Mouse (Mus musculus) myocyte (in vitro differentiated cells): Measurements from ENCODE around the gene Tex21.

Source experiments
- CEBPB ChIP-seq: IDR thresholded peaks from 2 replicates; pipeline ENCODE4 v1.6.1; 2011; ENCODE audit warnings: mild to moderate bottlenecking, moderate library complexity; ENCODE audit not compliant: poor library complexity, insufficient read depth, severe bottlenecking
- E2F4 ChIP-seq: IDR thresholded peaks from one replicate; pipeline ENCODE4 v1.6.1; 2011; ENCODE audit warnings: mild to moderate bottlenecking, control low read depth, moderate library complexity; ENCODE audit not compliant: insufficient read depth
- MAX ChIP-seq: IDR thresholded peaks from one replicate; pipeline ENCODE4 v1.6.1; 2011; ENCODE audit warnings: low read depth, mild to moderate bottlenecking, control low read depth
- MYOG ChIP-seq, 3 experiments: IDR thresholded peaks; one replicate each; pipeline ENCODE4 v1.6.1; 2011; ENCODE audit warnings: control low read depth in 2 of 3, low read depth in 2 of 3, mild to moderate bottlenecking in 2 of 3; ENCODE audit not compliant: insufficient read length in 2 of 3, control insufficient read depth in 1 of 3, insufficient read depth in 1 of 3
- POLR2A ChIP-seq: IDR thresholded peaks from one replicate; pipeline ENCODE4 v1.6.1; 2011; ENCODE audit warnings: low read depth, mild to moderate bottlenecking, control low read depth, moderate library complexity; ENCODE audit not compliant: insufficient read length
- POLR2AphosphoS2 ChIP-seq: IDR thresholded peaks from one replicate; pipeline ENCODE4 v1.6.1; 2011; ENCODE audit warnings: low read depth, control low read depth; ENCODE audit not compliant: insufficient read length
- SRF ChIP-seq: IDR thresholded peaks from one replicate; pipeline ENCODE4 v1.6.1; 2011; ENCODE audit warnings: low read depth; ENCODE audit not compliant: control insufficient read depth, insufficient read length
- TCF12 ChIP-seq: IDR thresholded peaks from one replicate; pipeline ENCODE4 v1.6.1; 2011; ENCODE audit warnings: mild to moderate bottlenecking, control low read depth; ENCODE audit not compliant: poor library complexity, insufficient read depth, severe bottlenecking
- TCF3 ChIP-seq: IDR thresholded peaks from one replicate; pipeline ENCODE4 v1.6.1; 2011; ENCODE audit warnings: low read depth, control low read depth; ENCODE audit not compliant: insufficient read length
- USF1 ChIP-seq: IDR thresholded peaks from one replicate; pipeline ENCODE4 v1.6.1; 2011; ENCODE audit warnings: low read depth, mild to moderate bottlenecking, control low read depth, moderate library complexity

- TF ChIP-seq TCF12 (no peak), MAX (no peak), POLR2A (no peak), E2F4 (no peak), MYOG (IDR thresholded peaks at IDR 0.05; ENCODE audit: control insufficient read depth in 1 of 3, insufficient read depth in 1 of 3, insufficient read length in 2 of 3, low read depth in 2 of 3) (no peak), CEBPB (no peak), TCF3 (no peak), SRF (no peak), POLR2AphosphoS2 (no peak), USF1 (no peak)
These were observed 67.5 kb downstream of the Tex21 start for GRCm38 (mm10) chr12:76179051-76179450.
